Mouse (Mus musculus) embryo, embryonic 11.5 days (tissue): Measurements from ENCODE around the gene Tmem74b.
A peak's percentile ranks its signal among the peaks of the same experiment; 100 is the strongest.

Source experiments
- DNase-seq: peaks from one replicate; pipeline ENCODE4 v3.0.0-alpha.2; 2012; ENCODE audit warnings: low read depth, low spot score

Tmem74b gene

GRCm38 (mm10) chr2:151701231-151702145 lies at the start of gene Tmem74b:
TSS of gene Tmem74b (plus strand) at chr2:151702008.
- DNase-seq = no peak

GRCm38 (mm10) chr2:151652053-151652452 lies 49.8 kb upstream of the Tmem74b start:
- DNase-seq = no peak

GRCm38 (mm10) chr2:151668433-151668832 lies 33.4 kb upstream of the Tmem74b start, which contains the start of gene Rad21l:
TSS of gene Rad21l (minus strand) at chr2:151668533.
- DNase-seq = no peak

DNA sequence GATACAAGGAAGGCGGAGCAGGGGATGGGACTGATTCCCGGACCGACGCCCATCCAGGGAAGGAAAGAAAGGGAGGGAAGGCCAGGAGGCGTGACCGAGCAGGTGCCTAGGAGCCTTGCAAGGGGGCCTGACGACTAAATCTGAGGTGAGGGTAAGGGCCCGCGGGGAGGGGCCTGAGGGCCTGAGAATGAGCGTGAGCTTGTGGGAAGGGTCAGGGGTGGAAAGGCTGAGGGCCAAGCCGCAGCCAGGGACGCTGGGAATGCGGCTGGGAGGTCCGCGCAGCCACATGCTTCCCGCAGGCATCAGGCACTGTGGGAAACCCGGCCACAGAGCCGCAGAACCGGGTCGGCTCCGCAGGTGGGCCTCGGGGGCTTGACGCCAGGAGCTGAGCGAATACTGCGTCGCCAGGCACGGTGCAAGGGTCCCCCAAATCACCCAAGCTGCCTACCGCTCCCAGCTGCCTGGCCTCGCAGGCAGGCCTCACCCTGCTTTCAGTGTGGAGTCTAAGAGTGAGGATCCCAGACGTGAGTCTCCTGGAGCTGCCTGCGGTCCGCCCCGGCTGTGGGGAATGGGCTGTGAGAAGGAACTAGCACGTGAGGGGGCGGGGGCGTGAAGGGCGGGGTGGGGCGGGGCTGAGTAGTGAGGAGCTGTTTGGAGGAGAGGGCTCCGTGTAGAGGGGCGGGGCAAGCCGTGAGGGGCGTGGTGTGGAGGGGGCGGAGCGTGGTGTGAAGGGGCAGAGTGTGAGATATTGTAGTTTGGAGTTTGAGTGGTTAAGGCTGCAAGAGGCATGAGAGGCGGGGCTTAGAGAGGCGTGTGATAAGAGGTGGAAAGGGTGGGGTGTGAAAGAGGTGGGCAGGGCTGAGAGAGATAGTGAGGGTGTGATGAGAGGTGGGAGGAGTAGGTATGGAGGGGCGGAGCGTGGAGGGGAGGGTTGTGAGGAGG lies 31.5 kb upstream of the Tmem74b start:
- no peak for DNase-seq

- no peak for DNase-seq
These were observed 30.9 kb upstream of the Tmem74b start for GRCm38 (mm10) chr2:151670968-151671329.

DNA sequence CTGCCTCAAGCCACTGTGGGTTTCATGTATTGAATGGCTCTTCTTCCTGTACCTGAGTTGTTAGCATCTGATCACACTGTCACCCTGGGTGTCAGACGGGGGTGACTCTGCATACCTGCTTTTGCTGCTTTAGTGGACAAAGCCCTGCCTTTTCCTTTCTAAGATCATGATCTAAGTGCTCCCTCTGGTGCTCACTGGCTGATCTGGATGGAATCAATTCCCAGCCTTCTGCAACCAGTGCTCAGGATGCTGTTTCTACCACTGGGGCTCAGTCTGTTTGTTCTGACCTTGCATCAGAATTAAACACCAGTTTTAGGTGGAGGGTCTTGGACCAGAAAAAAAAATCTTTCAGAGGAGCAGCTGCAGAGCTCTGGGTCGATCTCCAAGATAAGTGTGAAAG lies 25.6 kb upstream of the Tmem74b start:
- DNase-seq = no peak

GRCm38 (mm10) chr2:151682357-151682756 lies 19.5 kb upstream of the Tmem74b start:
- no peak for DNase-seq

DNA sequence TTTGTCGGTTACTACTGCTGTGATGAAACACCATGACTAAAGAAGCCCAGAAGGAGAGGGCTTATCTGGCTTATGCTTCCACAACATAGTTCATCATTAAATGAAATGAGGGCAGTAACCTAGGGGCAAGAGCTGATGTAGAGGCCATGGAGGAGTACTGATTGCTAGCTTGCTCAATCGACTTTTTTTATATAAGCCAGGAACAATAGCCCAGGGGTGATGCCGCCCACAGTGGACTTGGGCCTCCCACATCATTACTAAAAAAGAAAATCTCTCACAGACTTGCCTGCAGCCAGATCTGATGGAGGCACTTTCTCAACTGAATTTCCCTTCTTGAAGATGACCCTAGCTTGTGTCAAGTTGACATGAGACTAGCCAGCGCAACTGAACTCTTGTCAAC lies 18.8 kb upstream of the Tmem74b start:
- no peak for DNase-seq

DNA sequence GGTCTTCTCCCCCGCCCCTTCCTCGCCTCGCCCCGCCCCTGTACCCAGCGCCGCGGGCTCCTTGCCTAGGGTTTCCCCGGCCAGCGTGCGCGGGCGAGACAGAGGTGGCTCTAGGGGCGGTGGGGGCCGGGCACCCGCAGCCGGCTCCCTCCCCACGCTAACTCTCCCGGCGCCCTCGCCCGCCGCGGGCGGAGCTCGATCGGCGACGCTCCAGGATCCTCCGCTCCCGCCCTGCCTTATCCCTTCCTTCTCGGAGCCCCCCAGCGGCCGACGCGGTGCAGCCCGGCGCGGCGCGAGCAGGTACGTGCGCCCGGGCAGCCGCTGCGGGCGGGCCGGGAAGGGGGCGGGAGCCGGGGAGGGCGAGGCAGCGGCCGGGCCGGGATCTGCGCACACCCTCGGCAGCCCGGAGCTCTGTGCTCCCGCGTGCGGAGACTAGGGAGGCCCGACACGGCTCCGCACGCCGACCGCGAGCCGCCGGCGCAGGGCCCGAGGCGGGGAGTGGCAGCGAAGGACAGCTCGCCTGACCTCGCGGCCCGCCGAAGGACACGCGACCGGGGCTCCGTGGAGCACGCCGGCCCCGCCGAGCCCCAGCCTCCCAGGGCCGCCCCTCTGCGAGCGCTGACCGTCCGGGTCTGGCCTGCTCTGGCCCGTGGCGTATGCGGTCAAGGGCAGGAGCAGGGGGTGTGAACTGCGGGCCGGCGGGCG lies 490 bp downstream of the Tmem74b start:
- DNase-seq = peak; percentile 46

DNA sequence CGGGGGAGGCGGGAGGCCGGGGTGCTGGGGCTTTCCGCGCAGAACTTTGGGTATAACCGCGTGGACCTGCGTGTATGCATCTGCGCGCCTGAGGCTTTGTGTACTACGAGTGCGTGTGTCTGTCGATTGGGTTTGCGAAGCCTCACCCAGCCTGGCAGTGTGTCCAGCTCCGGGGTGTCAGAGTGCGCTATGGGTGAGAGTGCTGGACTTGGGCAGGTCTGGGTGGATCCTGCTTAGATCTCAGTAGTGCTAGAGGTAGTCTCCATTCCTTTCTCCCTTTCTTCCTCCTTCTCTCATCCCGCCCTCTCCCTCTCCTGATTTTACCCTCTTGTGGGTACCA lies 1.0 kb downstream of the Tmem74b start:
- DNase-seq = no peak

GRCm38 (mm10) chr2:151712647-151713046 lies 10.8 kb downstream of the Tmem74b start:
- DNase-seq = peak; percentile 35

GRCm38 (mm10) chr2:151715526-151715925 lies 13.7 kb downstream of the Tmem74b start:
- DNase-seq = no peak

- DNase-seq = no peak
These were observed 14.7 kb downstream of the Tmem74b start for GRCm38 (mm10) chr2:151716318-151717055.

DNA sequence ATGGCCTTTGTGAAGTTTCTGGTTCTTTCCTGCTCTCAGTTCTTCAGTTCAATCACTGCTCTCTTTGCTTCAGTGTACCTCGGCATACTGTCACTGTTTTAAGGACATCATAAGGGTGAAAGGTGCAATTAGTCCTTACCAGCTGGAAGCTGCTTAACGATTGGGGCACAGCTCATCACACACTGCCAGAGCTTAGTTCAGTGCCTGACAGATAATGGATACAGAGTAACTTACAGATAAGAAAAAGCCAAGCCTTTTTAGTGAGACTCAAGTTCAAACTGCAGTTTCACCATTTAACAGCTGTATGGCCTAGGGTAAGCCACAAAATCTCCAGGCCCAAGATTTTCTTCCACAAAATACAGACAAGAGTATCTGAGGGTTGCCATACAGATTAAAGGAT lies 22.3 kb downstream of the Tmem74b start:
- DNase-seq = no peak

DNA sequence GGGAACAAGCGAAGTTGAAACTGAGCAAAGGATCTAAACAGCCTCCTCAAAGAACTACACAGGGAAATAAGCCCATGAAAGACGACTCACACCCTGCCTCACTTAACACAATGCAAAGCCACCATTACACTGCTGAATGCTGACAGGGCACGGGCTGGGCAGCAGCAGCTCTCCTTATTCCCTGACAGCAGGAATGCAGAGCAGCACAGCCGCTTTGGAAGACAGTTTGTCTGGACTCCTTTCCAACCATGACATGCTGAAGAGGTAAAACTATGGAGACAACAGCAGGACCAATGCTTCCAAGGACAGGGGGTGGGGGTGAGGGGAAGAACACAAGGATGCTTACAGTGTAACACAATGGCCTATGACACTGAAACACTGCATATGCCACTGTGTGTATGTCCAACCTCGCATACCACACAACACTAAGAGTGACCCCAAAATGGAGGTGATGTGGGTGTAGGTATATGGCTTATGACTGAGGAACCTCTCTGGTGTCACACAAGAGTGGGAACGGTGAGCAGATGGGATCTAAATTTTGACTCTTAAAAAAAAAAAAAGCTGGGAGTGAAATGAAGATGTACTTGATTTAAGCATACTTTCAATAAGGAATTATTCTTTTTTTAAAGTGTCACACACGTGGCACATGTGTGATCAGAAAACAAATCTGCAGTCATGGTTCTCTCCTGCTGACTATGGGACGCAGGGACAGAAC lies 31.5 kb downstream of the Tmem74b start:
- no peak for DNase-seq

DNA sequence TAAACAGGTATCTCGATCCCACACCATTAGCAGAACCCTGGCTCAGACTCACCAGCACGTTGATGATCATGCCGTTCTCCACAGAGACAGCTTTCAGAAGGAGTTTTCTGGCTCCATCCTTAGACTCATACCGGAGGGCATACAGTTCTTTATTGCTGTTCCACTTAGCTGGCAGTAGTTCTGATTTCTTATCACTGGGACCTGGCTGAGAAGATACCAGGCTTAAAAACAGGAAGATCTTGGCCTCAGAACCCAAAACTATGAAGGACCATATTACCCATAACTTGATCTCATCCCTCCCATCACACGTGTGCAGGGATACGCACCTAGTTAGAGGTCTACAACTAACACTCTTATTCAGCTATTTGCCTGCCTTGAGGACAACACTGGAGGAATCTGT lies 33.6 kb downstream of the Tmem74b start:
- no peak for DNase-seq

DNA sequence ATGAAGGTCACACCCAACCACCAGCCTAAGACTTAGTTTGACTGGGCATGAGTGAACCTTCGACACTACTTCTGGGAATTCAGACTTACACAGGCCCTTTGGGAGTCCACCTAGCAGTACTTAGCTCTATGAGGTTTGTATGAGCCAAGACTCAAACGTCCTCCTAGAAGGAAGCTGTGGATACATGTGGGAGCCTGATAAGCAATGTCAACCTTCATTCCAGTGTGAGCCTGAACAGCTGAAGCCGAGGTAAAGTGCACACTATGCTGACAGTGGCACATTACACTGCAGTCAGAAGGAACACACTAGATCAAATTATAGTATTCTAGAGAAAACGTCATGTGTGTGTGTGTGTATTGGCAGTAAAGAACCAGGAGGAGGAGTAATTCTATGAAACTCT lies 36.7 kb downstream of the Tmem74b start:
- DNase-seq = no peak

DNA sequence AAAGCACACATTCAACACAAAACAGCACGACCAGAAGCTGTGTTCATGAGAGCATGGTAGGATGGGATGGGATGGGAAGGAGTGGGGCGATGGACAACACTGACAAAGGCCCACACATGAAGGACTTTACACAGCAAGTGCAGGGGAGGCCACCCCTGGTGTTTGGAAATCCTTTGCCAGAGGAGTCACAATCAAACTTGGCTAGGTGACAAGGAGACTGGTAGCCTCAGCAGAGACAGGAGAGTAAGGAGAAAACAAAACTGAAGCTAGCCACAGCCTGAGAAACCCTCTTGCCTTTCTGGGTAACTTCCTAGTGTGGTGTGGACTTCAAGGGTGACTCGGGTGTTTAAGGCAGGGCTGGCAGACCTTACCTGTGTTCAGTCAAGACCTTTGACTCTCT lies 37.3 kb downstream of the Tmem74b start:
- no peak for DNase-seq

- no peak for DNase-seq
These were observed 37.7 kb downstream of the Tmem74b start for GRCm38 (mm10) chr2:151739505-151739904.

- peak; percentile 75 for DNase-seq
These were observed 39.1 kb downstream of the Tmem74b start for GRCm38 (mm10) chr2:151740741-151741526.
